Mouse (Mus musculus) midbrain, embryonic 13.5 days (tissue): ENCODE data around the gene She. TPM values are rescaled to one million over a fixed set of nuclear protein-coding genes. Genes with fewer than 3 reads are reported as not detected.

Experiments
- ATAC-seq: fragments of 200-750 bp; cut with Nextera tagmentation; 2 replicates; pipeline ENCODE4 v1.8.0; 2017; ENCODE audit warnings: mild to moderate bottlenecking, moderate TSS enrichment, moderate library complexity
- H3K27ac ChIP-seq: fragments of 300-500 bp; sonication (generic); 2 replicates; pipeline ENCODE4 v1.5.1; 2015; ENCODE audit warnings: inconsistent platforms, mild to moderate bottlenecking, moderate library complexity
- H3K27me3 ChIP-seq: fragments of 300-500 bp; sonication (generic); 2 replicates; pipeline ENCODE4 v1.6.1; 2015; ENCODE audit warnings: mild to moderate bottlenecking, inconsistent platforms
- H3K36me3 ChIP-seq: fragments of 300-500 bp; sonication (generic); 2 replicates; pipeline ENCODE4 v1.6.1; 2015; ENCODE audit warnings: mild to moderate bottlenecking, inconsistent platforms
- H3K4me1 ChIP-seq: fragments of 300-500 bp; sonication (generic); replicated peaks from 2 replicates; pipeline ENCODE4 v1.6.1; 2015; ENCODE audit warnings: inconsistent platforms
- H3K4me2 ChIP-seq: fragments of 300-500 bp; sonication (generic); replicated peaks from 2 replicates; pipeline ENCODE4 v1.6.1; 2015; ENCODE audit warnings: moderate library complexity, mild to moderate bottlenecking, inconsistent platforms
- H3K4me3 ChIP-seq: fragments of 300-500 bp; sonication (generic); replicated peaks from 2 replicates; pipeline ENCODE4 v1.5.1; 2015; ENCODE audit warnings: mild to moderate bottlenecking, inconsistent platforms
- H3K9ac ChIP-seq: fragments of 300-500 bp; sonication (generic); replicated peaks from 2 replicates; pipeline ENCODE4 v1.6.1; 2015; ENCODE audit warnings: mild to moderate bottlenecking, inconsistent platforms
- H3K9me3 ChIP-seq: fragments of 300-500 bp; sonication (generic); 2 replicates; pipeline ENCODE4 v1.6.1; 2016; ENCODE audit warnings: mild to moderate bottlenecking, inconsistent platforms
- WGBS: fragments of 180-500 bp; shearing (Covaris S2); methylation state at CpG from one replicate; pipeline ENCODE4 v1.1.7; 2015; 5-methylcytosine and 5-hydroxymethylcytosine counted together
- polyA plus RNA-seq: library from polyadenylated mRNA; unstranded; fragments of >200 nt; fragmentation: Nextera tagmentation; extraction: Ambion mirVana; gene quantifications from 2 replicates; pipeline ENCODE4 v1.2.1, GENCODE M21; 2015

Gene She
- polyA plus RNA-seq, 1 experiment from 2014 or later: 1.6 TPM

DNA sequence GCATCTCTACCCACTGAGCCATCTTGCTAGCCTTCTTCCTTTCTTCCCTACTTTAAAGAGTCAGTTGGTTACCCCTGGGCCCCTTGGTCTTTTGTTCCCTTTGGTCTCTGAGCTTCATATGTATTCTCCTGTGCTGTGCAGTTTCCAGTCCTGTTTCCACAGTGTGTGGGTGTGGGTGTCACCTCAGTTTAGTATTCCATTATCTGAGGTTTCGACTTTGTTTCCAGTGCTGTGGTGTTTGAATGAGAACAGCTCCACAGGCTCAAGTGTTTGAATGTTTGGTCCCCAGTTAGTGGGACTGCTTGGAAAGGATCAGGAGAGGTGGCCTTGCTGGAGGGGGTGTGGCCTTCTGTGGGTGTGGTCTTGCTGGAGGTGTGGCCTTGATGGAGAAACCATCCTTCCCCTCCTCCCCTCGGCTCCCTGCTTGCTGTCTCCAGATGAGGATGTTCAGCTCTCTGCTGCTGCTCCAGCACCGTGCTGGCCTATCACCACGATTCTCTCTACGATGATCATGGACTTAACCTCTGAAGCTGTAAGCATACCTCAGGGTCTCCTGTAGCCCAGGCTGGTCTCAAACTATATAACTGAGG lies 61.4 kb downstream of the She start:
- H3K4me2 ChIP-seq: no peak overlapping the region
- H3K4me3 ChIP-seq: no peak overlapping the region
- no peaks in the 10 kb centered on the region for H3K4me1 ChIP-seq
- H3K9ac ChIP-seq: no peak overlapping the region
- 75% methylated on average over 5 of the region's 5 CpGs for WGBS
- H3K27ac ChIP-seq: no peak overlapping the region
- H3K36me3 ChIP-seq: no peaks in the 10 kb centered on the region
- no peaks in the 10 kb centered on the region for H3K9me3 ChIP-seq
- no peak for ATAC-seq
- H3K27me3 ChIP-seq: no peaks in the 10 kb centered on the region

DNA sequence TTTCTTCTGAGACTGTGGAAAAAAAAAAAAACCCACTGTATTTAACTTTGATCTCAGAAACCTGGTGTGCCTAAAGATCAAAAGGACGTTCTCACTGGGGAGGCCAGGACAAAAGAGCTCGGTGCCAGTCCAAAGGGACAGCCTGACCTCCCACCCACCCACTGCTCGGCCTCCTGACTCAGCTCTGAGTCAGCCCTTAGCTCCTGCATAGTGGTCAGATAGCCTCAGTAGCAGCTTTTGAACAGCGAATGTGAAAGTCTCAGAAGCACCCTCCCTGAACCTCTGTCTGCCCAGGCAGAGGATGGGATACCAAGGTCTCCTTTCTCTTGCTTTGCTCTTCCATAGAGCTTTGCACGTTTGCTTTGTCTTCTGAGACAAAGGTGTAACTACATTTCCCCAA lies 65.4 kb downstream of the She start:
- Histone ChIP-seq H3K4me3 (no peak overlapping the region), H3K27me3 (no peaks in the 10 kb centered on the region), H3K4me2 (no peak overlapping the region), H3K9ac (no peak overlapping the region), H3K36me3 (no peaks in the 10 kb centered on the region), H3K27ac (no peak overlapping the region), H3K9me3 (no peaks in the 10 kb centered on the region), H3K4me1 (no peaks in the 10 kb centered on the region)
- 15% methylated on average over 5 of the region's 5 CpGs for WGBS
- ATAC-seq: no peak

DNA sequence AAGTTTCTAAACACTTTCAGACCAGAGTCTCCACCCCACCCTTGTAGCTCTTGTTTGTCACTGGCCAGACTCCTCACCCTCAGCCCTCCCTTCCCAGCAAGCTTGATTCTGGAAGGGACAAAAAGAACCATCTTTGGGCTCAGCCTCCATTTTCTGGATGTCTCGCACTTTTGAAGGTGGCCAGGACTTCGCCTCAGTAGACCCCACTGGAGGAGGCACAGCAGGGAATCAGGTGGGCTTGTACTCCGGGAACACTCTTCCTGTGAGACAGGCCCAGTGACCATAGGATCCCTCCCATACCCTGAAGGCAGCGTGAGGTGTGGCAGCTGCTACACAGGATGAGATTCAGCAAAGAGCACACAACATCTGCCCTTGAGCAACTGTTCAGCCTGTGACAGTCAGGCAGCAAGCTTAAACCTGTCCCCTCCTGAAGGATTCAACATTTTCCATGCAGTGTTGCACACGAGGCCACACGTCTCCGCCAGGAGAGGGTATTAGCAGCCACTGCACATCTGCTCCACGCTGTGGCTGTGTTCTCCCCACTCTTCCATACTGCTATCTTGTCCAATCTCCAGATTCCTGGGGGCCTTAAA lies 66.1 kb downstream of the She start:
- H3K4me1 ChIP-seq: no peaks in the 10 kb centered on the region
- WGBS: 69% methylated on average over 8 of the region's 8 CpGs
- no peak overlapping the region for H3K4me2 ChIP-seq
- ATAC-seq: no peak
- no peaks in the 10 kb centered on the region for H3K9me3 ChIP-seq
- H3K9ac ChIP-seq: 0 out of 2 replicates have a peak overlapping the region, but pooled peaks have one; percentile 6
- H3K36me3 ChIP-seq: no peaks in the 10 kb centered on the region
- no peak overlapping the region for H3K4me3 ChIP-seq
- no peaks in the 10 kb centered on the region for H3K27me3 ChIP-seq
- no peak overlapping the region for H3K27ac ChIP-seq

DNA sequence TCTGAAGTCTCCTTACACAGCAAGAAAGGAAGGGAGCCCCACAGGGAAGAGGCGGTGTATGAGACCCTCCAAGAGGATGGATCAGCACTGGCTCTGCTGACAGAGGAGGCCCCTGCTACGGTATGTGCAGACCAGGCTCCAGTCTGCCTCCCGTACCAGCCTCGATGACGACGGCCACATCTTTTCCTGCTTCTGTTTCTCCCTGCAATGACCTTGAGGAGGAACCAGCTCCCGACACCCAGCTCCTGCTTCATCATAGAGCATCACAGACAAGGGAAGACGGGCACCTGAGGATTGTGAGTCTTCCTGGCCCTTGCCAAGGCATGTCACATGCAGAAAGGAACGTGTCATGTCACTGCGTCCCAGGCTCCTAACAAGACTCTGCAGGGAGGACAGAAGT lies 66.8 kb downstream of the She start:
- 76% methylated on average over 10 of the region's 10 CpGs for WGBS
- no peak overlapping the region for H3K9ac ChIP-seq
- no peak overlapping the region for H3K4me2 ChIP-seq
- no peak overlapping the region for H3K4me3 ChIP-seq
- no peaks in the 10 kb centered on the region for H3K27me3 ChIP-seq
- H3K4me1 ChIP-seq: no peaks in the 10 kb centered on the region
- no peak overlapping the region for H3K27ac ChIP-seq
- H3K9me3 ChIP-seq: no peaks in the 10 kb centered on the region
- ATAC-seq: no peak
- no peaks in the 10 kb centered on the region for H3K36me3 ChIP-seq

DNA sequence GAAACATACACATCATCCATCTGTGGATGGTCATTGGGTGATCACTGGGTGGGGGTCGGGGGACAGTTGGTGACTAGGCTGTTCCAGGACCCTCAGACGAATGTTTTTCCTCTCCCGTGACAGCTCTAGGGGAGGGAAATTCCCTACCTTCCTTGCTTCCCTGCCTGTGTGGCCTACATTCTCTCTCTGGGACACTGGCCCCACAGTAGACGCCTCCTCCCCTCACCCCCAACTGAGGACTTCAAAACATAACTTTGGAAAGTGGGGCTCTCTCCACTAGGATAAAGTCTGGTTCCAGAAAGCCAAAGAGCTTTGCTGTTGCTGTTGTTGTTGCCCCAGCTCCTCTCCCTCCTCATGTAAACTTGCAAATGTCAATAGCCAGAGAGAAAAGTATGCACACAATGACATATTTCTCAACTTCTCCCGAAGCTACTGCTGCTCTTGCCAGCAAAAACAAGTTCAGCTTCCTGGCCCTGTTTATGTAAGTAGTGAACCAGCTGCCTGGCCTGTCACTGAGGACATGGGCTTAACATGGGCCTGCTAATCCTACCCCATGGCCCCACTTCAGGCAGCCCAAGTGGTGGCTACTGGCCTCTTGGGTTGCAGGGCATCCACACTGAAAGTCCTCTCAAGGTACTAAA lies 67.8 kb downstream of the She start:
- Histone ChIP-seq H3K4me1 (no peaks in the 10 kb centered on the region), H3K36me3 (no peaks in the 10 kb centered on the region), H3K9me3 (no peaks in the 10 kb centered on the region), H3K27me3 (no peaks in the 10 kb centered on the region), H3K4me2 (no peak overlapping the region), H3K9ac (no peak overlapping the region), H3K4me3 (no peak overlapping the region), H3K27ac (no peak overlapping the region)
- no peak for ATAC-seq
- 62% methylated on average over 5 of the region's 5 CpGs for WGBS

DNA sequence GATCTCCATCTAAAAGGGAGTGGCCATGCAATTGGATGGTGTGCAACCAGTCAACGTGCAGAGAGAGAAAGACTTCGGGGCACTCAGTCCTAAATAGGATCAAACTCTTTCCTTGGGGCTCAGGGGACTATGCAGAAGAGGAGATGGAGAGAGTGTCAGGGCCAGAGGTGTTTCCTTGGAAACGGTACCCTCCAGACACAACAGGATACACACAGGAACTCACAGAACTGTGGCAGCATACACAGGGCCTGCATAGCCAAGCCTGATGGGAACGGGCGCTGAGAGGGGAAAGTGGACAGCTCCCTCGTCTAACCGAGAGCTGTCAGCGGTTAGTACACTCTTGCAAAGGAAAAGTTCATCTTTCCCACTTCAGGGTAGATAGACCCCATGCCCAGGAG lies 68.3 kb downstream of the She start:
- no peaks in the 10 kb centered on the region for H3K4me1 ChIP-seq
- H3K4me3 ChIP-seq: no peak overlapping the region
- 70% methylated on average over 8 of the region's 8 CpGs for WGBS
- no peaks in the 10 kb centered on the region for H3K9me3 ChIP-seq
- no peak overlapping the region for H3K27ac ChIP-seq
- ATAC-seq: no peak
- H3K9ac ChIP-seq: no peak overlapping the region
- H3K4me2 ChIP-seq: no peak overlapping the region
- no peaks in the 10 kb centered on the region for H3K27me3 ChIP-seq
- H3K36me3 ChIP-seq: no peaks in the 10 kb centered on the region

DNA sequence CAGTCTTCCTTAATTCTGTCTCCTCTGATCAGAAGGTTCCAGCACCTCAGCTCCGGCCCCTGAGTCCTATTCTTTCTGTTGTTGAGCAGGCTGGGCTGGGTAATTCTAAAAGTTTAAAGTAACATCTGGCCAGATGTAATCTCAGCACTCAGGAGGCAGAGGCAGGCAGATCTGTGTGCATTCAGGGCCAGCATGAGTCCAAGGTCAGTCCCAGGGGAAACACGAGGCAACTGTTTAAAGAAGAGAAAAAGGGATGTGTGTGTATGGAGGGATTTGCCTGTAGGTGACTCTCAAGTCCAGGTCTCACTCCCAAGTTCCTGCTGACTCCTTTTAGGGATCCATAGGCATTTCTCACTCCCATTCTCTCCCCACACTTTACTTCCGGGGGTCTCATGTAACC lies 76.7 kb downstream of the She start:
- no peaks in the 10 kb centered on the region for H3K36me3 ChIP-seq
- H3K27ac ChIP-seq: no peak overlapping the region
- H3K9me3 ChIP-seq: no peaks in the 10 kb centered on the region
- H3K4me2 ChIP-seq: no peak overlapping the region
- H3K4me1 ChIP-seq: peaks cover 5% of the 10 kb centered on the region
- H3K9ac ChIP-seq: no peak overlapping the region
- peaks cover 29% of the 10 kb centered on the region for H3K27me3 ChIP-seq
- ATAC-seq: no peak
- WGBS: 88% methylated on average over 3 of the region's 3 CpGs
- H3K4me3 ChIP-seq: no peak overlapping the region

Other genes starting within 250 kb of the She start
- 22.1 and 23.2 TPM in 2 replicates for gene Adar, start 116.3 kb upstream of the She start, polyA plus RNA-seq
- gene Chrnb2, start 66.7 kb upstream of the She start, polyA plus RNA-seq: 31.8 and 32.3 TPM in 2 replicates
- 13.4 and 15.8 TPM in 2 replicates for gene Ube2q1, start 57.8 kb upstream of the She start, polyA plus RNA-seq
- gene Il6ra, start 81.8 kb downstream of the She start, polyA plus RNA-seq: 0.44 and 0.46 TPM in 2 replicates
- gene Atp8b2, start 132.1 kb downstream of the She start, polyA plus RNA-seq: 11.7 and 12.6 TPM in 2 replicates
- 139 and 148 TPM in 2 replicates for gene Hax1, start 167.4 kb downstream of the She start, polyA plus RNA-seq
- 241 and 251 TPM in 2 replicates for gene 4933434E20Rik, start 220.3 kb downstream of the She start, polyA plus RNA-seq
- 169 and 170 TPM in 2 replicates for gene Ubap2l, start 221.3 kb downstream of the She start, polyA plus RNA-seq
- gene Tpm3, start 241.3 kb downstream of the She start, polyA plus RNA-seq: 396 and 421 TPM in 2 replicates